Mouse (Mus musculus): ENCODE measurements around the gene Rs1. TPM values are rescaled to one million over a fixed set of nuclear protein-coding genes. Genes with fewer than 3 reads are reported as not detected.

Gene Rs1
- total RNA-seq (2023) = not detected in 4 replicates

DNA sequence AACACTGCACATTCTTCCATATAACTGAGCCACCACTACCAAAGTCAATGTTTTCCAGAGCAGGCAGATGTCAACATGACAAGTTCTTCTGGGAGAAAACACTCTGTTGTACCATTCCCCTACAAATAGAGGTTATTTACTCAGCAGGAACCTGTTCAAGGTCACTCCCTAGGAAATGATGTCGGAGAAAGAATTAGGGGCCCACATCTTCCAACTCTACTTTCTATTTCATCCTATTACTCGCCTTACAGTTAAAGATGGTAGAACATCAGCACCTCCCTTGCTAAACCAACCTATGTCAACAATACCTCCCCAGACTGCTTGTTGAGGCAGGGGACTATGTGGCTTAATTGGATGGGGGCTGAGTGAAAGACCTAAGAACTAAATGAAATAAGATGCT, at the start of gene Rs1:
Gene Rs1, plus strand, starts transcription at position 301 of the 400 bp plus-strand sequence.

DNA sequence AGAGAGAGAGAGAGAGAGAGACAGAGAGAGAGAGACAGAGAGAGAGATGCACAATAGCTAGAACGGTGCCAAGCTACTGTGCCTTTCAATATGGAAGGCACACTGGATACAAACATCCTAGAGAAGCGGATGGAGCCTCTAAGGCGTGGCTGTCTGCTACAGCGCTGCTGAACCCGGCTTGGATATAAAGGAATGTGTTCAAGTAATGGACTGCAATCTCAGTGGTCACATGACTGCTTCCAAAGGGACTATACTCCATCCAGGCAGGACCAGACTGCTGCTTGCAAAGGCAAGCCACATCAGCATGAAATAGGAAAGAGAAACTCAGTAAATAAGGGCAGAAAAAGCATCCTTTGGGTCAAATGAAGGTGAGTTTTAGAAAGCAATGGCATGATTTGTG, 32.2 kb upstream of the Rs1 start, which contains the start of gene Ppef1:
Gene Ppef1, minus strand, starts transcription at position 116 of the 400 bp plus-strand sequence.

Other genes with a start within 250 kb of the Rs1 start
- not detected in 4 replicates for gene Ppef1, start 32.2 kb upstream of the Rs1 start, total RNA-seq (2023)
- 0.37 to 0.49 TPM (median 0.44 TPM) in 3 of 4 replicates, not detected in the other for gene Gja6, start 139.0 kb downstream of the Rs1 start, total RNA-seq (2023)
- gene Cdkl5, start 226.7 kb downstream of the Rs1 start, total RNA-seq (2023) = 2.2 to 2.7 TPM (median 2.6 TPM) in 4 replicates